Mouse (Mus musculus) C2C12 (cell line): ENCODE results near the gene Wdr19. TPM values are rescaled to one million over a fixed set of nuclear protein-coding genes. Genes with fewer than 3 reads are reported as not detected.
"Not testable (repeated sequence)": the region's sequence is repeated elsewhere in the genome, so short reads cannot be mapped to it uniquely, and the experiment has no call there.

ENCODE experiments used
- H3K27me3 ChIP-seq: one replicate; pipeline ENCODE4 v1.6.1; 2011; ENCODE audit not compliant: control insufficient read depth, insufficient read depth, insufficient read length
- H3K36me3 ChIP-seq: one replicate; pipeline ENCODE4 v1.6.1; 2011; ENCODE audit not compliant: control insufficient read depth, insufficient read depth
- H3K4me3 ChIP-seq: one replicate; pipeline ENCODE4 v1.5.1; 2011; ENCODE audit warnings: mild to moderate bottlenecking, control low read depth; ENCODE audit not compliant: poor library complexity, insufficient read depth, severe bottlenecking
- H3K79me2 ChIP-seq: one replicate; pipeline ENCODE4 v1.6.1; 2011; ENCODE audit not compliant: control insufficient read depth, insufficient read depth
- H3K79me3 ChIP-seq: one replicate; pipeline ENCODE4 v1.6.1; 2011; ENCODE audit warnings: low read depth, control low read depth
- H3ac ChIP-seq: one replicate; pipeline ENCODE3; 2011; ENCODE audit warnings: low read depth; ENCODE audit not compliant: control insufficient read depth, insufficient read length
- CEBPB ChIP-seq: IDR thresholded peaks from one replicate; pipeline ENCODE4 v1.6.1; 2011; ENCODE audit warnings: low read depth, mild to moderate bottlenecking, control low read depth, moderate library complexity
- CTCF ChIP-seq: IDR thresholded peaks from one replicate; pipeline ENCODE4 v1.5.1; 2011; ENCODE audit not compliant: control insufficient read depth, insufficient read depth, insufficient read length
- FOSL1 ChIP-seq: IDR thresholded peaks from one replicate; pipeline ENCODE4 v1.8.0; 2011; ENCODE audit warnings: mild to moderate bottlenecking, low read length; ENCODE audit not compliant: poor library complexity, insufficient read depth, severe bottlenecking
- MAX ChIP-seq: IDR thresholded peaks from one replicate; pipeline ENCODE4 v1.6.1; 2011; ENCODE audit warnings: mild to moderate bottlenecking, control low read depth
- MYOD1 ChIP-seq: IDR thresholded peaks from one replicate; pipeline ENCODE4 v1.6.1; 2011; ENCODE audit warnings: low read depth; ENCODE audit not compliant: control insufficient read depth, insufficient read length
- MYOG ChIP-seq: IDR thresholded peaks from one replicate; pipeline ENCODE4 v1.6.1; 2011; ENCODE audit not compliant: control insufficient read depth, insufficient read length; ENCODE audit errors: extremely low read depth
- USF1 ChIP-seq: IDR thresholded peaks from one replicate; pipeline ENCODE4 v1.6.1; 2011; ENCODE audit warnings: low read depth, mild to moderate bottlenecking, control low read depth, moderate library complexity
- polyA plus RNA-seq: library from polyadenylated mRNA; unstranded; fragments of >200 nt; fragmentation: generic; extraction: Trizol; gene quantifications from one replicate; pipeline ENCODE4 v1.2.1, GENCODE M21; 2012; ENCODE audit warnings: missing spikeins

Wdr19 gene
- polyA plus RNA-seq, 1 experiment: 2.9 TPM

DNA sequence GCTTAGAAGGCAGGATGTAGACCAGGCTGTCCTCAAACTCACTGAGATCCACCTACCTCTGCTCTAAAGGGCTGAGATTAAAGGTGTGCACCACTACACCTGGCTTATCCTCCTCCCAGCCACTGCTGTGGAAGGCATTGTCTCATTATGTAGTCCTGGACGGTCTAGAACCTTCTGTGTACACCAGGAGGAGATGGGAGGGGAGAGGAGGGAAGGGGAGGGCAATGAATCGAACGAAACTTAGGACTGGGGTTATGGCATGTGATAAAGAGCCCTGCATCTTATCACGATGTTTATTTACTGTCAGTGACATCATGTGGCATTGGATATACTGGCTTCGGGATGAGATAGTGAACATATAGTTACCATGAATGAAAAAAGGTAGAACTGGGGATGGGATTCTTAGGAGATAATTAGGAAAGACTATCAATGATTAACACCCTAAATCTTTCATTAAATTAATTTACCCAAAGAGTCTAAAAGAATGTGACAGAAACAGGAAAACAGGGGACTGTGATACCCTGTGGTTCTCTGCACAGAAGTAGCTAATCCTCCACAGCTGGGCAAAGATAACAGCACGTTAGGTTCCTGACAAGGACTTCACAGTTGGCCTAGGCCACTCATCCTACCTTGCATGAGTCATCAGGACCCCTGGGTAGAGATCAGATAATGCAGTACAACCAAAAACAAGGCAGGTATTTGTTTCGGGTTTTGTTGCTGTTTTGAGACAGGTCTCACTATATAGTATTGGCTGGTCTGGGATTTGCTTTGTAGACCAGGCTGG lies 98.9 kb downstream of the Wdr19 start:
- no peaks in the 10 kb centered on the region for H3K79me2 ChIP-seq
- no peak overlapping the region for H3K4me3 ChIP-seq
- H3K27me3 ChIP-seq: no peaks in the 10 kb centered on the region
- TF ChIP-seq USF1 (no peak), CTCF (no peak), MYOG (no peak), CEBPB (no peak), FOSL1 (no peak), MYOD1 (no peak), MAX (no peak)
- no peak overlapping the region for H3ac ChIP-seq
- H3K36me3 ChIP-seq: peaks cover 46% of the 10 kb centered on the region
- H3K79me3 ChIP-seq: no peaks in the 10 kb centered on the region

- not testable (repeated sequence) for H3K27me3 ChIP-seq, H3ac ChIP-seq, H3K79me2 ChIP-seq, H3K4me3 ChIP-seq, H3K79me3 ChIP-seq
- H3K36me3 ChIP-seq: peaks cover 37% of the 10 kb centered on the region
Observed at GRCm38 (mm10) chr5:65299623-65300022, 100.1 kb downstream of the Wdr19 start.

DNA sequence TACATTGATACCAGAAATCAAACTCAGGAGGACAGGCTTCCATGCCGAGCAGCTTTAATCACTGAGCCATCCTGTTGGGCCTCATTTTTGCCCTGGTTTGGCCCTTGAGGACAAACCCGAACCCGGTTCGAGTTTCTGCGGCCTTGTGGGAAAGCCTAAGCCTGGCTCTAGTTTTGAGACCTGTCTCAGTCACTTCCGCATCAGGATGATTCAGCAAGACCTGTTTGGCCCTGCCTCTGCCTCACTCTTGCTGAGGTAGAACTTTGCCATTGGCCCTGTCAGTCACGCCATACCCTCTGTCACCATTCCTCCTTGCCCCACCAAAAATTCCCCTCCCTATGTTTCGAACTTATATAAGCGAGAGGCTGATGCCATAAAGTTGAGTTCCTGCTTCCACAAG lies 100.6 kb downstream of the Wdr19 start:
- H3K27me3 ChIP-seq: no peaks in the 10 kb centered on the region
- H3K4me3 ChIP-seq: no peak overlapping the region
- H3ac ChIP-seq: no peak overlapping the region
- H3K79me3 ChIP-seq: no peaks in the 10 kb centered on the region
- peaks cover 32% of the 10 kb centered on the region for H3K36me3 ChIP-seq
- TF ChIP-seq USF1: no peak
- TF ChIP-seq MAX: no peak
- TF ChIP-seq MYOD1: no peak
- TF ChIP-seq MYOG: no peak
- no peak for TF ChIP-seq CTCF
- TF ChIP-seq FOSL1: no peak
- TF ChIP-seq CEBPB: no peak
- no peaks in the 10 kb centered on the region for H3K79me2 ChIP-seq

- H3K27me3 ChIP-seq: no peaks in the 10 kb centered on the region
Observed at GRCm38 (mm10) chr5:65305516-65305915, 106.0 kb downstream of the Wdr19 start.

DNA sequence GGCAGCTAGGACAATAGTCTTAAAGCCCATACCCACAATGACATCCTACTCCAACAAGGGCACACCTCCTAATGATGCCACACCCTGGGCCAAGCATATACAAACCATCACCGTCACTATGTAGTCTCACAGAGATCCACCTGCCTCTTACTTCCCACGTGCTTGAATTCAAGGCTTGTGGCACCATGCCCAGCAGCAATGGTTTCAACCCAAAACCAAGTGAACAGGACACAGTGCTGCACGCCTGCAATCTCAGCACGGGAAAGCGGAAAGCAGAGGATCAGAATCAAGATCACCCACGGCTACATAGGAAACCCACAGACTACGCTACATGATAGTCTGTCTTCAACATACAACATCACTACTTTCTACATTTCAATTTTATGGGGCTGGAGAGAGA lies 108.7 kb downstream of the Wdr19 start:
- no peaks in the 10 kb centered on the region for H3K79me3 ChIP-seq
- no peak overlapping the region for H3ac ChIP-seq
- H3K27me3 ChIP-seq: no peaks in the 10 kb centered on the region
- no peak for TF ChIP-seq MYOG
- TF ChIP-seq MAX: no peak
- no peak for TF ChIP-seq CTCF
- TF ChIP-seq MYOD1: no peak
- no peak for TF ChIP-seq CEBPB
- no peak for TF ChIP-seq FOSL1
- no peak for TF ChIP-seq USF1
- H3K36me3 ChIP-seq: peaks cover 49% of the 10 kb centered on the region
- H3K4me3 ChIP-seq: no peak overlapping the region
- no peaks in the 10 kb centered on the region for H3K79me2 ChIP-seq

More at GRCm38 (mm10) chr5:65305516-65305915, 106.0 kb downstream of the Wdr19 start:
- TF ChIP-seq FOSL1 (no peak), USF1 (no peak), MYOD1 (no peak), MAX (no peak), CEBPB (no peak)
- H3K79me2 ChIP-seq: no peaks in the 10 kb centered on the region
- H3K79me3 ChIP-seq: no peaks in the 10 kb centered on the region
- H3ac ChIP-seq: no peak overlapping the region
- H3K36me3 ChIP-seq: peaks cover 57% of the 10 kb centered on the region
- no peak overlapping the region for H3K4me3 ChIP-seq

GRCm38 (mm10) chr5:65308866-65309265 lies 109.4 kb downstream of the Wdr19 start:
- H3ac ChIP-seq: no peak overlapping the region
- peaks cover 52% of the 10 kb centered on the region for H3K36me3 ChIP-seq

More at GRCm38 (mm10) chr5:65308866-65309265, 109.4 kb downstream of the Wdr19 start:
- Histone ChIP-seq H3K79me3 (no peaks in the 10 kb centered on the region), H3K27me3 (no peaks in the 10 kb centered on the region), H3K79me2 (no peaks in the 10 kb centered on the region), H3K4me3 (no peak overlapping the region)
- TF ChIP-seq FOSL1 (no peak), USF1 (no peak), CTCF (no peak), MAX (no peak), MYOG (no peak)

Other genes with a start within 250 kb of the Wdr19 start
- gene Tlr6, start 239.6 kb upstream of the Wdr19 start, polyA plus RNA-seq: 0.87 TPM
- gene Fam114a1, start 229.6 kb upstream of the Wdr19 start, polyA plus RNA-seq: 14.0 TPM
- gene Tmem156, start 107.6 kb upstream of the Wdr19 start, polyA plus RNA-seq: not detected
- 9.9 TPM for gene Klhl5, start 92.2 kb upstream of the Wdr19 start, polyA plus RNA-seq
- gene Rfc1, start 136.0 kb downstream of the Wdr19 start, polyA plus RNA-seq: 14.1 TPM
- 0.02 TPM for gene Klb, start 148.6 kb downstream of the Wdr19 start, polyA plus RNA-seq
- 2,170 TPM for gene Rpl9, start 191.7 kb downstream of the Wdr19 start, polyA plus RNA-seq
- gene Lias, start 191.8 kb downstream of the Wdr19 start, polyA plus RNA-seq: 17.4 TPM
- 89.6 TPM for gene Ugdh, start 236.3 kb downstream of the Wdr19 start, polyA plus RNA-seq